Mouse (Mus musculus) embryo, embryonic 9.5 days (tissue): ENCODE measurements at regions not wholly inside any gene's neighbourhood (a gene's known extent, or its start where the extent isn't known, plus 50 kb on each side); places are given as distances from the start of the nearest gene placed in this dataset.

Source experiments
- DNase-seq: peaks from one replicate; pipeline ENCODE4 v3.0.0-alpha.2; 2017; ENCODE audit errors: extremely low spot score

DNA sequence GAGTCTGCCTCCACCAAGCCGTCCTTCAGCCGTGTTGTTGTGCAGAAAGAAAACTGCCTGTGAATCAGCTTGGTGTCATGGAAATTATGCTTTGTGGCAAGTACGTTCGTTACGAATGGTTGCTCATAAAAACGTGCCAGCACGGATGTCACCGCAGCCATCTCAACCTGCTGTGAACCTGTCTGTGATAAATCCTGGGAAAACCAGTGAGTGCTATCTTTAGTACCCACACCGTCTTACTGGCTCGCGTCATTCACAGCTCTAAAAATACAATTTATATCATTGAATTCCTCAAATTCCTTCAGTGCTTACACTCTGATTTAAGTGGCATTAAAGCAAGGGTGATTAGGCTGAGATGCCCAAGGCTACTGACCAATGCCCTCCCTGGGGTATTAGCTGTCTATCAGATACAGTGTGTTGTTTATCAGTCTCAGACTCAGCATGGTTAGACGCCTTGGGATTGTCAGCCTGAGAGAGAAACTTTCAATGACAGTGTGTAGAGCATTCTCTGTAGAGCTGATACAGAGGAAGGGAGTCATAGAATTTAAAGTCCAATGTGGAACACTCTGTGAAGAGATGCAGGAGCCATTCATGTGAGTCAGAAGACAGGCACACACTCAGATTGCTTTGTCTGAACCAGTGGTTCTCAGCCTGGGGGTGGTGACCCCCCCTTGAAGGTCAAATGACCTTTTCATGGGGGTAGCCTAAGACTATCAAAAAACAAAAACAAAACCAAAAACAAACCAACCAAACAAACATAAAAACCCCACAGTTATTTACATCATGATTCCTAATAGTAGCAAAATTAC lies 96.2 kb upstream of the Myocd start:
- DNase-seq, result no peak

DNA sequence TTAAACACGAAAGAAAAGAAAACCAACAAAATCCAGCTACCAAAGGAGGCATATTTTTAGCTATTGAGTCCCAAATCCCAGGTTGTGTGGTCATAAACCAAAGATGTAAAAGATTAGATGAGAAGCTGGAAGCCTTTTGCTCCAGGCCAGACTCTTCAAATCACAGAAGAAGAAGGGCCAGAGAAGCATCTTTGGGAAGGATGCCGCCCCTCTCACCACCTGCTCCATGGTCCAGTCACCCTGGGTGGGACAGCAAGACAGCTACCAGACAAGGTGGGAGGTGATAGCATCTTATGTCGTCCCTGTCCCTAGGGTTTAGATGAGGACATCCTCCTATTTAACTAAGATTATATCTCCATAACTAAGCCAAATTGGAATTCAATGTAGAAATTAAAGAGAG lies 95.1 kb upstream of the Myocd start:
- DNase-seq, result no peak

DNA sequence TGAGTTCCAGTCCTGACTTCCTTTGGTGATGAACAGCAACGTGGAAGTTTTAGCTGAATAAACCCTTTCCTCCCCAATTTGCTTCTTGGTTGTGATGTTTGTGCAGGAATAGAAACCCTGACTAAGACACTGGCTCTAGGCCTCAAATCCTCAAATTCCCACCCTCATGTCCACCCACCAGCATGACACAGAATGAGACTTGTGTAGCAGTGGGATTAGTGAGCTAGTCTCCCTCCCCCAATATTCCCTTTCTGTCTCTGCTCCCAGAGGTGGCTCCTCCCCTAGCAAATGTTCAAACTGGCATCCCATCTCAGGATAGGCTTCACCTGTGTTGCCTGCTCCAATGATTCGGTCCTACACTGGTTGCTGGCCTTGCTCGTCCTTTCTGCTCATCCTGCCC lies 94.1 kb upstream of the Myocd start:
- no peak for DNase-seq

DNA sequence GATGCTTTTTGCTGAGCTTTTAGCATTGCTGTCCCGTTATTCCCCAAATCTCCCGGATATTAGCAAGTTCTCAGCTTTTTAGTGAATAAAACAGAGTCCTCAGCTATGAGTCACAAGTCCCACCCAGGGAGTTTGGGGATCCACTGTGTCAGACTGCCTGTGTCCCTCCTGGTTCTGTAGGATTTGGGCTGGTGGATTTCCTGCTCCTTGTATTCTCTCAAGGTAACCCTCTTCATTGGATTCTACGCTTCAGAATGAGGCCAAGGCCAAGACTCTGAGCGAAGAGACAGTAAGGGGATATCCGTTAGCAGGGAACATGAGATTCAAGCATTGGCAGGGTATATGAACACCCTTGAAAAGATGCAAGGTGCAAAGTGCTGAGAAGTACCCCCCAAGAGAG lies 90.9 kb upstream of the Myocd start:
- DNase-seq, result no peak

DNA sequence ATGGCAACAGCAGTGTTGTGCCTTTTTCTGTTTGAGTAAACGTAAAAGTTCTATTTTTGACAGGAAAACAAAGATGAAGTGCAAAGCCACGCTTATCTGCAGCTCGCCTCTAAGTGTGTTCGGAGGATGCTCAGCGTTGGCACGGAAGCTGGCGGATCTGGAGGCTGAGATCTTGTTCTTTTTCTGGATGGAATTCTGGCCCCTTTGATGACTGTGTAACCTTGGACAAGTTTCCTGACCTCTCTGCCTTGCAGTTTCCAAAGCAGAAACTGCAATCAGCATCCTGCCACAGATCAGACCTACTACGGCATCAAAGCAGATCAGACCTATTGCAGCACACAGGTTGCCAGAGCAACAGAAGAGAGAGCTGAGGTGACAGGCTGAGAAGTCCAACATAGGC lies 89.1 kb upstream of the Myocd start:
- no peak for DNase-seq

DNA sequence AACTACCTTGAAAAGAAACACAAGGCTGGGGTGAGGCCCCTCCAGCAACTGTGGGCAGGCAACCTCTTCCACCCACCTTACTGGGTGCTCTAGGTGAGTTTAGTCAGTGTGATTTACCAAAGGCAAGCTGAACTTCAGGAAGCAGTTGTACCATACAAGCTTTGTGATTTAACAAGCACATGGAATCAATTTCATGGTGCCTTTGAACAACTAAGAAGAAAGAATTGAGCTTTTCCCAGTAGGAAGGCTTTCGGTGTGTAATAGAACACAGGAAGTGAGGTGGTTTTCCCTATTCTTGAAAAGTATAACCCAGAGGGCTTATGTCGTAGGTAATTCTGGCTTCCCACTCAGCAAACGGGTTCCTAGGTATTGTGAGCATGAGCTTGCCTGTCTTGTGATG lies 82.7 kb upstream of the Myocd start:
- no peak for DNase-seq

DNA sequence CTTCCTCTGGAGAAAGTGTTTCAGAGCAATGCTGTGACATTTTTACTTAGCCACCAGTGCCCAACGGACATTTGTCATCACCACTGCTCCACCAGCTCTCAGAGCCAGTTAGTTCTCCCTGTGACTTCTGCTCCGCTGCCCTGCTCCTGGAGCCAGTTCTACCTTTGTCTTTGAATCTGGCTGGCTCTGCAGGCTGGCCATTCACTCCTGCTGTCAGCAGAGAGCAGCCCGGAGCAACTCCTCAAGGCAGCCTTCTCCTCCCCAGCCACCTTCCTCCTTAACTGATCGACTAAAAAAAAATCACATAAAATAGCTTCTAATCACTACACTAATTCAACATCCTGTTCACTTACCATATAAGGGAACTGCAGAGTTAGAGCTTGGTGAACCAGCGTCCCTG lies 79.2 kb upstream of the Myocd start:
- DNase-seq, result no peak

DNA sequence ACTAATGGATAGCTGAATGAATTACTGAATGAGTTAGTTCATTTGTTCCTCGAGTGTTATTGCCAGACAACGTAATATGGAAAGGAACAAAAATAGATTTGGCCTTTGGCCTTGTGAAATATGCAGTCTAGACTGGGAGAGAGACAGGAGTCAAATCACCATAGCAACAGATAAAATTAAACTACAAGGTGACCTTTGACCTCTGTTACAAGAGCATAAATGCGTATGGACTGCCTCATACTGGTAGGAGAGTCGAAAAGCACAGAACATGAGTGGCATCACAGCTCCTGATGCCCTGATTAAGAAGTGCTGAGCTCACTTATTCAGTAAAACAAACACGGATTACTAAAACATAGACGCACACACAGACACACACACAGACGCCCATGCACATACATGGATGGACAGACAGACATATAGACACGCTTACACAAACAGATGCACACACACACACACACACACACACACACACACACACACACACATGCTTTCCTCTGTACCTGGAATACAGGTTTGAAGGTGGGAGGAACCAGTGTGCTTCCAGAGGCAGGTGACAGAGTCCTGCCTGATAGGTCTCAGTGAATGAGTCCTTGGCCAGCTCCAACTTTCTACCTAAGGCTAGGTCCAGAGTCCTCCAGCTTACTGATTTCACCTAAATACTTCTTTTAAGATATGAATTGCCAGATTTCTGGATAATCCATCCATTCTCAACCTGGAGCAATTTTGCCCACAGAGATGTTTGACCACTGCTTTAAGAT lies 72.1 kb upstream of the Myocd start:
- DNase-seq, result no peak

DNA sequence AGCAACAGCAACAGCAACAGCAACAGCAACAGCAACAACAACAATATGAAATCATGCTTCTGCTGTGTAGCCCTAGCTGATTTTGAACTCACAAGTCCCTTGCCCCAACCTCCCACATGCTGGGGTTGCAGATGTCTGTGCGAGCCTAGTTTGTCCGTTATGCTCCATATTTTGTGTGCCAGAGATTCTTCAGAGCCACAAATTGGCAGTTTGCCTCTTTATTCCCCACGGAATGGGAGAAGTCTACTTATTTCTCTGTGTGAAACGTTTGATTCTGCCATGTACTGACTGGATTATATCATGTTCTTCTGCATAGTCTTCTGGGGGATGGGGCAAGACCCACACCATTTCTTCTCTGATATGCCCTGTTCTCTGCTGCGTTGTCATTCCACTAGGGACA lies 64.5 kb upstream of the Myocd start:
- no peak for DNase-seq

DNA sequence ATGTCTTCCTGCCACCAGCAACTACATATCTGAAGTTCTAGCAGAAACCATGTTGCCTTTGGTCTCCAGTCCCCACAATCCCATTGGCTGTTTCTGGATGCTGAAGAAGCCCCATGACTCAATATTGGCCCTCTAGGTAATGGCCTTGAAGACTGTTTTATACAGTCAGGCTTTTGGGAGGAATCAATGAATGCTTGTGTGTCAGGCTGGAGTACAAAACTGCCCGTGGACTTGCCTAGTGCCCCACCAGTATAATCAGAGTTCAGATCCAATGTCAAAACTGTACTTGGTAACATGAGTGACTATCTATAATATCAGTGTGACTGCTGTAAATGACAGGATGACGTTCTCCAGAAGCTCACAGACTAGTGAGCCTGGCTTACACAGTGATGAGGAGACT lies 63.3 kb upstream of the Myocd start:
- no peak for DNase-seq

DNA sequence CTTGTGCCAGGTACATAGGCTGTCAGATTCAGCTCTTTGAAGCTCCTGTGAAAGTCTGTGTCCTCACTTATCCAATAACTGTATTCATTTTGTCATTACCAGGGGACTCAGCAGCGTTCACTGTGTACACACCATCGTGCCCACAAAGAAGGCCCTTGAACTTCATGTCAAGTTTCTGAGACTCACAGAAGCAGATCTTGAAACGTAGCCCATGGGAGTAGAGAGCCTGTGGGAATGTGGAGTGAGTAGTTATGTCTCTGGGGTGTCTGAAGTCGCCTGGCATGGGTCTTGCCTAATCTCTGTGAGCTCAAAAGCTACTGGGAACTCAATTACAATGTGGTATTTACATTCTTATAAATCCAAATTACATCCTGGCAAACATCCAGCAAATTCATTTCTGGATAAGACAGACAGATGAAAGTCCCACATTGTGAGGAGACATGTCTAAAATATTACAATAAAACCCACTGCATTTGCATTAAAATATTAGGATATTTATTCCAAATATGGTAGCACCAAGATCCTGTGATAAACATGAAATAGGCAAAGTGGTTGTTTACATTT lies 53.2 kb upstream of the Myocd start:
- no peak for DNase-seq
